Mouse (Mus musculus): Measurements from ENCODE around the gene Uncx.

- TF ChIP-seq EP300 (IDR thresholded peaks at IDR 0.05; ENCODE audit: low read depth) (no peak), CTCF (IDR thresholded peaks at IDR 0.05; ENCODE audit: low read depth) (no peak)
These were observed at the start of gene Uncx for GRCm38 (mm10) chr5:139543214-139543613.

Data from liver, postnatal 0 days (tissue).